Mouse (Mus musculus) CH12F3 (cell line): Measurements from ENCODE around the gene Tmem87a.

Experiments
- in situ Hi-C: fragments of 300-500 bp; cut with MboI; formaldehyde crosslinking; loops from 2 replicates; pipeline ENCODE4 v1.14.3; 2020; ENCODE audit warnings: low sequenced_read_pairs

Tmem87a gene

GRCm38 (mm10) chr2:120403986-120404822 lies at the start of gene Tmem87a:
Gene Tmem87a, minus strand, starts transcription at chr2:120404113.
- in situ Hi-C loops = no loop called here

- in situ Hi-C loops = no loop called here
Observed at GRCm38 (mm10) chr2:120452600-120452999, 48.7 kb upstream of the Tmem87a start.

- in situ Hi-C loops = no loop called here
Observed at GRCm38 (mm10) chr2:120450724-120451123, 46.8 kb upstream of the Tmem87a start.

- in situ Hi-C loops = no loop called here
Observed at GRCm38 (mm10) chr2:120447306-120447705, 43.4 kb upstream of the Tmem87a start.

- in situ Hi-C loops = no loop called here
Observed at GRCm38 (mm10) chr2:120446373-120446772, 42.5 kb upstream of the Tmem87a start.

- in situ Hi-C loops = no loop called here
Observed at GRCm38 (mm10) chr2:120444486-120444885, 40.6 kb upstream of the Tmem87a start.

GRCm38 (mm10) chr2:120424386-120424785 lies 20.5 kb upstream of the Tmem87a start:
- in situ Hi-C loops = no loop called here

- in situ Hi-C loops = no loop called here
Observed at GRCm38 (mm10) chr2:120414738-120415414, 11.0 kb upstream of the Tmem87a start.

- in situ Hi-C loops = no loop called here
Observed at GRCm38 (mm10) chr2:120414113-120414512, 10.2 kb upstream of the Tmem87a start.

- in situ Hi-C loops = no loop called here
Observed at GRCm38 (mm10) chr2:120411096-120411628, 7.2 kb upstream of the Tmem87a start.

- in situ Hi-C loops = no loop called here
Observed at GRCm38 (mm10) chr2:120404823-120405765, 1.2 kb upstream of the Tmem87a start.

GRCm38 (mm10) chr2:120403653-120403985 lies 294 bp downstream of the Tmem87a start, which contains the start of gene Ganc:
Gene Ganc, plus strand, starts transcription at chr2:120403896.
- in situ Hi-C loops = no loop called here

GRCm38 (mm10) chr2:120402813-120403212 lies 1.1 kb downstream of the Tmem87a start:
- in situ Hi-C loops = no loop called here

GRCm38 (mm10) chr2:120397951-120398350 lies 6.0 kb downstream of the Tmem87a start:
- in situ Hi-C loops = no loop called here

- in situ Hi-C loops = no loop called here
Observed at GRCm38 (mm10) chr2:120392406-120392805, 11.5 kb downstream of the Tmem87a start.

GRCm38 (mm10) chr2:120390934-120391333 lies 13.0 kb downstream of the Tmem87a start:
- in situ Hi-C loops = no loop called here

GRCm38 (mm10) chr2:120389376-120389775 lies 14.5 kb downstream of the Tmem87a start:
- in situ Hi-C loops = no loop called here

- in situ Hi-C loops = no loop called here
Observed at GRCm38 (mm10) chr2:120387291-120387690, 16.6 kb downstream of the Tmem87a start.

GRCm38 (mm10) chr2:120386264-120386663 lies 17.6 kb downstream of the Tmem87a start:
- in situ Hi-C loops = no loop called here

- in situ Hi-C loops = no loop called here
Observed at GRCm38 (mm10) chr2:120373858-120374257, 30.1 kb downstream of the Tmem87a start.
